Mouse (Mus musculus) ES-E14 (cell line): ENCODE results near the gene Zfp628. TPM values are rescaled to one million over a fixed set of nuclear protein-coding genes. Genes with fewer than 3 reads are reported as not detected.
A peak's percentile ranks its signal among the peaks of the same experiment; 100 is the strongest.

Experiments
- DNase-seq: peaks from one replicate; pipeline ENCODE4 v3.0.0-alpha.2; 2013; ENCODE audit warnings: low read depth, low spot score
- H3K27ac ChIP-seq: 2 replicates; pipeline ENCODE4 v1.5.1; 2012; ENCODE audit warnings: low read depth, mild to moderate bottlenecking, low read length, moderate library complexity, mixed read lengths; ENCODE audit not compliant: poor library complexity, insufficient read depth, severe bottlenecking
- H3K36me3 ChIP-seq: 2 replicates; pipeline ENCODE4 v1.6.1; 2012; ENCODE audit warnings: mild to moderate bottlenecking, low read length, moderate library complexity, mixed read lengths; ENCODE audit not compliant: control insufficient read depth, poor library complexity, insufficient read depth, severe bottlenecking
- H3K4me1 ChIP-seq, 2 experiments: fragments of 150-350 bp in 1 of 2; sonication (generic) in 1 of 2; 2 replicates each; pipeline ENCODE4 v1.6.1; 2012; ENCODE audit warnings: low read length in 2 of 2, mild to moderate bottlenecking in 1 of 2, mixed read lengths in 1 of 2; ENCODE audit not compliant: control insufficient read depth in 2 of 2, insufficient read depth in 2 of 2, poor library complexity in 1 of 2
- H3K4me3 ChIP-seq, 2 experiments: fragments of 150-350 bp in 1 of 2; sonication (generic) in 1 of 2; 2 replicates each; pipeline ENCODE4 v1.5.1; 2012; ENCODE audit warnings: low read length in 2 of 2, low read depth in 1 of 2, mild to moderate bottlenecking in 1 of 2, mixed read lengths in 1 of 2; ENCODE audit not compliant: insufficient read depth in 1 of 2, poor library complexity in 1 of 2, severe bottlenecking in 1 of 2
- H3K9ac ChIP-seq: 2 replicates; pipeline ENCODE4 v1.6.1; 2012; ENCODE audit warnings: low read depth, mild to moderate bottlenecking, low read length, mixed read lengths; ENCODE audit not compliant: poor library complexity, insufficient read depth, severe bottlenecking
- H3K9me3 ChIP-seq: fragments of 150-350 bp; sonication (generic); 2 replicates; pipeline ENCODE4 v1.6.1; 2012; ENCODE audit warnings: low read depth, mild to moderate bottlenecking, low read length; ENCODE audit not compliant: control insufficient read depth, insufficient read depth
- CHD2 ChIP-seq: IDR thresholded peaks from 2 replicates; pipeline ENCODE4 v1.6.1; 2014; ENCODE audit warnings: mild to moderate bottlenecking, low read depth, low read length, inconsistent platforms
- HCFC1 ChIP-seq: IDR thresholded peaks from 2 replicates; pipeline ENCODE4 v1.6.1; 2012; ENCODE audit warnings: low read length, inconsistent platforms, borderline replicate concordance; ENCODE audit not compliant: insufficient read depth
- MAFK ChIP-seq: IDR thresholded peaks from 2 replicates; pipeline ENCODE4 v1.6.1; 2014; ENCODE audit warnings: mild to moderate bottlenecking, low read depth, low read length, inconsistent platforms; ENCODE audit not compliant: insufficient read depth
- ZC3H11A ChIP-seq: IDR thresholded peaks from 2 replicates; pipeline ENCODE4 v1.6.1; 2012; ENCODE audit warnings: low read depth, mild to moderate bottlenecking, inconsistent platforms, low read length, borderline replicate concordance
- ZNF384 ChIP-seq: IDR thresholded peaks from 2 replicates; pipeline ENCODE4 v1.6.1; 2012; ENCODE audit warnings: low read depth, low read length, inconsistent platforms
- in situ Hi-C, 2 experiments: fragments of 600-800 bp; cut with MboI; formaldehyde crosslinking; loops; one replicate each; pipeline ENCODE4 v1.15.1; 2025; ENCODE audit warnings: low sequenced_read_pairs in 2 of 2, inconsistent platforms in 1 of 2; ENCODE audit not compliant: unreplicated experiment in 2 of 2
- total RNA-seq: library from RNA; depleted of rRNA; stranded (reverse); fragments of 300-350 nt; gene quantifications from 2 replicates; pipeline ENCODE4 v1.2.3, GENCODE M21; 2012

Gene Zfp628
- total RNA-seq, 1 experiment: 4.0 TPM

GRCm38 (mm10) chr7:4912248-4912647 lies 2.8 kb upstream of the Zfp628 start:
- in situ Hi-C loops: loop anchor here in 1 of 2 experiments (10.0 kb wide), 1 partner anchor 367 kb away; the partner anchor contains the start of gene Syt5
- Histone ChIP-seq H3K4me1 (peaks cover 0 to 16% of the 10 kb centered on the region in 2 experiments; a peak in 2 of 4 replicates), H3K27ac (peak overlapping the region; percentile 82; the same call in 1 of the 2 replicates), H3K4me3 (peak overlapping the region; percentile 82 to 90), H3K9ac (peak overlapping the region; percentile 88), H3K9me3 (no peaks in the 10 kb centered on the region), H3K36me3 (peaks cover 23% of the 10 kb centered on the region)
- peak; percentile 95 for DNase-seq
- TF ChIP-seq ZC3H11A (no peak), MAFK (no peak), CHD2 (no peak), HCFC1 (no peak), ZNF384 (no peak)

- no peak for DNase-seq
- Histone ChIP-seq H3K4me1 (peaks cover under 1 to 28% of the 10 kb centered on the region in 2 experiments; a peak in 2 of 4 replicates), H3K4me3 (peak overlapping the region; percentile 91 to 95), H3K27ac (no peak overlapping the region; the same call in 1 of the 2 replicates), H3K9ac (peak overlapping the region; percentile 73), H3K9me3 (no peaks in the 10 kb centered on the region), H3K36me3 (peaks cover 13% of the 10 kb centered on the region)
- TF ChIP-seq ZC3H11A (no peak), ZNF384 (no peak), MAFK (no peak), CHD2 (0 out of 2 replicates have a peak, but pooled peaks have one; percentile 5), HCFC1 (no peak)
- in situ Hi-C loops: loop anchor here in 1 of 2 experiments (10.0 kb wide), 1 partner anchor 371 kb away; the partner anchor contains the start of gene Syt5
Observed at GRCm38 (mm10) chr7:4915669-4916416, 826 bp downstream of the Zfp628 start.

GRCm38 (mm10) chr7:4917494-4917893 lies 2.5 kb downstream of the Zfp628 start:
- H3K4me3 ChIP-seq: no peak overlapping the region
- peaks cover 8% of the 10 kb centered on the region; the same call in 1 of the 2 replicates for H3K36me3 ChIP-seq
- H3K27ac ChIP-seq: no peak overlapping the region
- H3K4me1 ChIP-seq: peaks cover 2 to 31% of the 10 kb centered on the region in 2 experiments; a peak in 2 of 4 replicates
- no peaks in the 10 kb centered on the region for H3K9me3 ChIP-seq
- in situ Hi-C loops: loop anchor here in 1 of 2 experiments (10.0 kb wide), 1 partner anchor 373 kb away; the partner anchor contains the start of gene Syt5
- TF ChIP-seq ZNF384 (no peak), MAFK (no peak), HCFC1 (no peak), CHD2 (no peak), ZC3H11A (no peak)
- no peak overlapping the region for H3K9ac ChIP-seq
- DNase-seq: no peak

- in situ Hi-C loops: loop anchor here in 1 of 2 experiments (10.0 kb wide), 1 partner anchor 374 kb away; the partner anchor contains the start of gene Syt5
- no peak for DNase-seq
- TF ChIP-seq CHD2: no peak
- no peak for TF ChIP-seq ZC3H11A
- TF ChIP-seq MAFK: no peak
- no peak for TF ChIP-seq HCFC1
- no peak for TF ChIP-seq ZNF384
- H3K4me1 ChIP-seq: peaks cover 4 to 36% of the 10 kb centered on the region in 2 experiments; a peak in 3 of 4 replicates
- H3K9ac ChIP-seq: no peak overlapping the region
- H3K9me3 ChIP-seq: no peaks in the 10 kb centered on the region
- peak overlapping the region in 1 of 2 experiments; percentile 25; a peak in 1 of 4 replicates for H3K4me3 ChIP-seq
- peaks cover 8% of the 10 kb centered on the region; the same call in 1 of the 2 replicates for H3K36me3 ChIP-seq
- H3K27ac ChIP-seq: no peak overlapping the region
Observed at GRCm38 (mm10) chr7:4918681-4919080, 3.7 kb downstream of the Zfp628 start.
